Mouse (Mus musculus): ENCODE results near the gene Gpc6.

- TF ChIP-seq CTCF (IDR thresholded peaks at IDR 0.05; ENCODE audit: insufficient read depth, low read depth, low read length) (no peak), POLR2A (IDR thresholded peaks at IDR 0.05; ENCODE audit: insufficient read depth, low read depth, low read length) (no peak)
Measured at GRCm38 (mm10) chr14:117332256-117332655, 407.1 kb downstream of the Gpc6 start.

All from olfactory bulb, adult 2 months (tissue).